Mouse (Mus musculus) thymus, adult 18-20 months (tissue): ENCODE data around the gene Faah.

Source experiments
- DNase-seq, 2 experiments: peaks; one replicate each; pipeline ENCODE4 v3.0.0; 2022; ENCODE audit warnings: mixed read lengths in 2 of 2

Gene Faah

GRCm38 (mm10) chr4:115943669-115944314, 73.9 kb downstream of the Faah start:
- DNase-seq = no peak

DNA sequence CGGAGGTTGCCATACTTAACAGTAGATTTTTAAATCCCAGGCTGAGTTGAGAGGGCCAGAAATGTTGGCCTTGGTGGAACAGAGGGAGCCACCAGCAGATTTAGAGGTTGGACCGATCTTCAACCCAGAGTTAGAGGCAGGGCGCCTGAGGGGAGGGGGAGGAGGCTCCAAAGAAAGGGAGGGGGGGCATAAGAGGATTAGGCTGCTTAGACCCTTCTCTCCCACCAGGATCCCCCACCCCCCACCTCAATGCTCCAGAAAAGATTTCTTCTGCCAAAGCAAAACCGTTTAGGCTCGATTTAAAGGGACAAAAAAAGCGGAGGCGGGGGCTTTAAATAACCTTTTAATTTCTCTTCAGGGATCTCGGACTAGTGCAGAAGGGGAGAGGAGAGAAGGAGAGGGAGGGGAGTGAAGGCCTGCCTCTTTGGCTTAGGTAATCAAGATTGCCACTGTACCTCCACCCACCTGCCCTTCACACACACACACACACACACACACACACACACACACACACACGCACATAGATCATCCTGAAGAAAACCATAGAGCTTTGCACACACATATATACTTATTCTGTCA, 76.4 kb downstream of the Faah start:
- no peak for DNase-seq

DNA sequence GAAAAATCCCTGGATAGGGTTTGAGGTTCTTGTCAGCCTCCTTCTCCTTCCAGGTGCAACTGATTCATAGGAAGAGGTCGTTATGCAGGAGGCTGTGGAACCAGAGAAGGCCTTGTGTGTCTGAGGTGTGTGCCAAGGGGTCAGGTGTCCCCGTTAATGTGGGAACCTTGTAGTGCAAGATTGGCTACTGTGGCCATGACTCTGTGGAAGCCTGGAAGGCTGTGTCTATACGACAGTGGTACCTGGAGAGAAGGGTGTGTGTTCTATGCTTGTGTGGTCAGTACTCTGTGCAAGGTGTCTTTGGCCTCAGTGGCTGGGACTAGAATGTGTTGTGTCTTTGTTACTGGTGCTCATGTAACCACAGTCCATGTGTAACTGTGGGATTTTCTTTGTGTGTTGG, 77.0 kb downstream of the Faah start:
- no peak for DNase-seq

DNA sequence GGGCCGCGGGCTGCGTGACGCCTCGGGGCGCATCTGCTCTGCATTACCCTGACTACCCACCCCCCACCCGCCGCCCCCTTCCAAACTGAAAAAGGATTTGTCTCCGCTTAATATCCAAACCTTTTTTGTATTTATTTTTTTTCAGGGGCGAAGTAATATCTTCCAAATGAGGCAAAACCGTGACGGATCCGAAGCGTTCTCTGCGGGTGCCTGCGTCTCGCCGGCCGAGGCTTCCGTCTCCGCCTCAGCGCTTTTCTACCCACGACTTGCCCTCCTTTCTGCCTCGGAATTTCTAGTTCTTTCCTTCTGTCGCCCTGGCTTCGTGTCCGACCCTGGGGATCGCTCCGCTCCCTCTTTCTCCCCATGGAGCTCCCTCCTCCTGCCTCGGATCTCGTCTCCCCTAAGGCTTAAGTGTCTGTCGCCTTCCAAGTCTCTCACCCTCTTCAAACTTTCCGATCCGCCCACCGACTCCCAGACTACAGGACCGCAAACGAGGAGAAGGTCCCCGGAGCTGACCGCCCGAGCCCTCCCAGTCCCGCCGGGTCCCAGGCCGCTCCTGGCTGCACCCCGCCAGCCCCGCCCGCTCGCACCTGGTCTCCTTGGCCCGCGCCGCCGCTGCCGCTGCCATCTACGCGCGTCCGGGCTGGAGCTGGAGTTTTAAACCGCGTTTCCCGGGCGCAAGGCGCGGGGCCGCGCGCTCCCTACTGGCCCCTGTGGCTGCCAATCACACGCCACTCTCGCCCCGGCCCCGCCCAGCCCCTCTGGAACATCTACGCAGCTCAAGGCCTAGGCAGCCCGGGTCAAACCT, 78.2 kb downstream of the Faah start, which contains the start of gene Dmbx1:
TSS of gene Dmbx1 (minus strand) at position 632 of the 808 bp plus-strand sequence.
- no peak for DNase-seq

- DNase-seq = no peak
Observed at GRCm38 (mm10) chr4:115938276-115939160, 79.2 kb downstream of the Faah start.

GRCm38 (mm10) chr4:115937061-115937976, 80.4 kb downstream of the Faah start:
- DNase-seq = no peak

DNA sequence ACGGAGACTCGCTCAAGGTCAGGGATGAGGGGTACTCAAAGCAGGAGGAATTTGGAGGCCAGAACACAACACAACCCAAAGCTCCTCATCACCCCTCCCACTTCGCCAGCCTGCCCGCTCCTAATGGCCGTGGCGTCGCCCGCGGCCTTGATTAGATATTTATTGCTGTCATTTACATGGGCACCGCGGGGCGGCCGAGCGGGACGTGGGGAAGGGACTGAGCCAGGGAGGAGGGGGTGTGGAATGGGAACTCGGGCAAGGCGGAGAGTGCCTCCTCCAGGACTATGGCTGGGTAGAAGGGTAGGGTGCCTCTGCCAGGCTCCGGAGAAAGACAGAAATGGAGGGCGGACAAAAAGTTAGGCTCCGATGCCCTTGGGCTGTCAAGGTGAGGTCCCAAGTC, 81.1 kb downstream of the Faah start:
- DNase-seq = no peak

- DNase-seq = no peak
Observed at GRCm38 (mm10) chr4:115935835-115936581, 81.7 kb downstream of the Faah start.

GRCm38 (mm10) chr4:115931556-115932088, 86.1 kb downstream of the Faah start:
- DNase-seq = no peak

DNA sequence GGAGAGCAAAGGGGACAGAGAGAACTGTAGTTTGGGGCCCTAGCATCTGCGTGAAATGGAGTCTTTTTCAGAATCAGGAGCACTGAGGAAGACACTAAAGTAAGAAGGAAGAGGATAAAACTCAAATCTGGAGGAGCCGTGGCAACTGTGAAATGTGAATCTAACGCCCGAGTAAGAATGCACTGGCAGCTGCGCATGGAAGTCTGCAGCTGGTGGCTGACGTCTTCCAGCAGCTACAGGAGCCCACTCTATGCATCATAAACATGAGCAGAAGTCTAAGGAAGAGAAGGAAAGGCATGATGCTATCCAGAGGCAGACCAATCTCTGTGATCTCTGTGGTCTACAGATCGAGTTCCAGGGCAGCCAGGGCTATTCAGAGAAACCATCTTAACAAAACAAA, 90.1 kb downstream of the Faah start:
- DNase-seq = no peak

DNA sequence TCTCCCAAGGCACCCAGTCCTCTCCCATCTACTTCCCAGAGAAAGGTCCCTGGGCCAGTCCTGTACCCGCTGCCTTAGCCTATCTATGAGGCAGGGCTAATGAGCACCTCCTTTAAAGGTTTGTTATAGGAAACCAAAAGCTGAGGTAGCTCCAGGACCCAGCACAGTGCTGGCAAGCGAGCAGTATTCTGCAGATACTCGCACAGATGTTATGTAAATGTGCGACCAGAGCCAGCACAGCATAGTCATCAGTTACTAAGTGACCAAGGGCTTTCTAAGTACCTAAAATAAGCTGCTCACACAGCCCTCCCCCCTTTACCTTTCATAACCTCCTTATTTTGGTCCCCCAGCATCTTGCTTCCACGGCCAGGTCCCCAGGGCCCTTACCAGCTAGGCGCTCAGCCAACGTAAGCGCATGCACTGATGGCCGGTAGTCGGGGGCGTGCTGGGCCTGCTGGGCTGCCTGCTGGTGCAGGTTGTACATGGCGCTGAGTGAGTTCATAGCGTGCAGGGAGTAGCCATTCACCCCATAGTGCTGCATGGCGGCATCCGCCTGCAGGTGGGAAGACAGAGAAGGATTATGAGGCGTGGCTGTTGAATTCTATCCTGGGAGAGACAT, 94.4 kb downstream of the Faah start:
- DNase-seq = no peak

DNA sequence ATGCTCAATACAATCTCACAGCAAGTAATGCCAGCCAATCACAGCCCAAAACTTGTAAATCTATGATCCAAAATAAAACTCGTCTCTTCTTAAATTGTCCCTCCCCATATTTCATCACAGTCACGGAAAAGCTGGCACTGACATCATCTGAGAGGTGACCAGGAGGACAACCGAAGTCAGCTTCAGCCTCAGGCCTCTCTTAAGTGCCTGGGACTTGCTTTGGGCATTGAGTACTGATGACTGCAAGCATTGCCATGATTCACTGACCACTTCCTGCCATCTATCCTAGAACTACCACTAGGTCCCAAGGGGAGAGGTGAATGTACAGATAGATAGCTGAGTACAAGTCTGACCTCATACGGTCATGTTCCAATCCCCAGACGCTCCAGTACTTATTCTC, 95.0 kb downstream of the Faah start:
- no peak for DNase-seq

DNA sequence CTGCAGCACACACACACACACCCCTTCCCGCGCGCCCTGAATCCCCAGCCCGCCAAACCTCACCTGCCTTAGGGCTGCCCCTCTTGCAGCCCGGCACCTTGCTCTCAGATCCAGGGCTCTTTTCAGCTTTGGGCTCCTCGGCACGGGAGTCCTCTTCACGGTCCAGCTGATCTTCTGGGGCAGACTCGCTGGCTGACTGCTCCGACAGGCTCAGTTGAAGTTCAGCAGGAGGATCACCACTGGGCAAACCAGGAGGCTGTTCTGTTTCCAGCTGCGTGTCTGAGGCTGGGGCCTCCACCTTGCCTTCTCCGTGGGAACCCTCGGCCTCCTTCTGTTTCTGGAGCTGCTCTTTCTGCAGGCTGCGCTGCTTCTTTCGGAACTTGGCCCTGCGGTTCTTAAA, 97.8 kb downstream of the Faah start:
- no peak for DNase-seq
